Mouse (Mus musculus) limb, embryonic 10.5 days (tissue): ENCODE measurements around the gene Cc2d2b. TPM values are rescaled to one million over a fixed set of nuclear protein-coding genes. Genes with fewer than 3 reads are reported as not detected.

Source experiments
- DNase-seq: peaks from one replicate; pipeline ENCODE4 v3.0.0-alpha.2; 2017; ENCODE audit warnings: low spot score
- H3K27ac ChIP-seq: fragments of 300-500 bp; sonication (generic); 2 replicates; pipeline ENCODE4 v1.5.1; 2016; ENCODE audit warnings: mild to moderate bottlenecking
- H3K27me3 ChIP-seq: fragments of 300-500 bp; sonication (generic); 2 replicates; pipeline ENCODE4 v1.6.1; 2016; ENCODE audit warnings: low read depth, mild to moderate bottlenecking; ENCODE audit not compliant: poor library complexity, severe bottlenecking
- H3K36me3 ChIP-seq: fragments of 300-500 bp; sonication (generic); 2 replicates; pipeline ENCODE4 v1.6.1; 2016; ENCODE audit warnings: mild to moderate bottlenecking, moderate library complexity
- H3K4me1 ChIP-seq: fragments of 300-500 bp; sonication (generic); 2 replicates; pipeline ENCODE4 v1.6.1; 2016
- H3K4me3 ChIP-seq: fragments of 300-500 bp; sonication (generic); 2 replicates; pipeline ENCODE4 v1.5.1; 2016; ENCODE audit warnings: mild to moderate bottlenecking, moderate library complexity
- H3K9me3 ChIP-seq: fragments of 300-500 bp; sonication (generic); replicated peaks from 2 replicates; pipeline ENCODE4 v1.6.1; 2016; ENCODE audit warnings: mild to moderate bottlenecking
- WGBS: fragments of 180-500 bp; shearing (Covaris S2); methylation state at CpG from one replicate; pipeline ENCODE4 v1.1.7; 2016; 5-methylcytosine and 5-hydroxymethylcytosine counted together
- polyA plus RNA-seq: library from polyadenylated mRNA; unstranded; fragments of >200 nt; fragmentation: Nextera tagmentation; extraction: Ambion mirVana; gene quantifications from 2 replicates; pipeline ENCODE4 v1.2.1, GENCODE M21; 2016

The Cc2d2b gene
- polyA plus RNA-seq, 1 experiment from 2014 or later: 0.29 TPM

DNA sequence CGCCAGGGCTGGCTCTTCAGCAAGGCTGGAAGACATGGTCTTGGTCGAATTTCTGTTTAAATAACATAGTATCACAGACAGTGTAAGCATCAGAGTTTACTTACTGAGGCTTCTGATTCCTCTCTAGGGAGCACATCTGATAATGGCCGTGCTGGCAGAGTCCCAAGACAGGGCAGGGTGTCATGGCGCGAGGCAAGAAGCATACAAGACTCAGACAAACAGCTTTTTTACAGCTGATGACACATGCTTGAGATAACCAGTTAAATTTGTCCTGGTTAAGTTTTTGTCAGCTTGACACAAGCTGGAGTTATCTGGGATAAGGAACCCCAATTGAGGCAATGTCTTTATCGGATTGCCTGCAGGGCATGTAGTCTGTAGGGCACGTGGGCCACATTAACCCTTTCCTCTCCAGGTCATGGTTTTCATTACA lies 20.8 kb downstream of the Cc2d2b start:
- no peak for DNase-seq
- Histone ChIP-seq H3K4me3 (no peak overlapping the region), H3K27me3 (no peaks in the 10 kb centered on the region), H3K4me1 (no peaks in the 10 kb centered on the region), H3K27ac (no peak overlapping the region), H3K9me3 (no peaks in the 10 kb centered on the region), H3K36me3 (no peaks in the 10 kb centered on the region)
- 65% methylated on average over 7 of the region's 7 CpGs for whole genome bisulfite sequencing

DNA sequence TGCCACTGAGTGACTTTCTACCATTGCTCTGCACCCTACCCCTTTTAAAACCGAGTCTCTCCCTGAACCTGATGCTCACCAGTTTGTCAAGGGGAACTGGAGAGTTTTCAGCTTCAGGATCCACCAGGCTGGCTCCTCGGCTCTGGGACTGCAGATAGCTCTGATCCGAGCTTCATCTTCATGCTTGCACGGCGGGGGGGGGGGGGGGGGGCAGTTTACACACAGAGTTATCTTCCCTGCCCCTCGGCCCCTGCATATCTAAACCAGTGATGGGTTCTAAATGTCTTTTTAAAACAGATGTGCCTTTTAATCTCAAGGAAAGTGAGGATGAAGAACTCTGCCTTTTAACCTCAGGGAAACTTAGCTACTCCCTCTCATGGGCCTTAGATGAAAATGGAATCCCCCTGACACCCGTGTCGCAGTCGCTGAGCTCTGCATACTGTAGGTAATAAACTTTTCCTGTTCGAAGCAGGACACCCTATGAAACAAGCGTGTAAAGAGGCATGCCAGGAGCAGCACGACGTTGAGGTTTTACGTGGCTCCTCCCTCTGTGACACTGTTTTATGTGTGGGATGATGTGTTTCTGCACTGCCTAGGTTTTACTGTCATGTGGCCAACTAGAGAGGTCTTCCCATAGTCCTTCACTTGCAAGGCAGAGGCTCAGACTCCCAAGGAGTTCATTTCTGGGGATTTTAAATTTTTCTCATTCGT lies 39.6 kb downstream of the Cc2d2b start:
- WGBS: 76% methylated on average over 15 of the region's 15 CpGs
- no peaks in the 10 kb centered on the region for H3K9me3 ChIP-seq
- H3K36me3 ChIP-seq: no peaks in the 10 kb centered on the region
- H3K4me1 ChIP-seq: 0 out of 2 replicates have a peak, but pooled peaks cover 4% of the 10 kb centered on the region
- H3K27me3 ChIP-seq: no peaks in the 10 kb centered on the region
- DNase-seq: no peak
- H3K4me3 ChIP-seq: no peak overlapping the region
- H3K27ac ChIP-seq: no peak overlapping the region

DNA sequence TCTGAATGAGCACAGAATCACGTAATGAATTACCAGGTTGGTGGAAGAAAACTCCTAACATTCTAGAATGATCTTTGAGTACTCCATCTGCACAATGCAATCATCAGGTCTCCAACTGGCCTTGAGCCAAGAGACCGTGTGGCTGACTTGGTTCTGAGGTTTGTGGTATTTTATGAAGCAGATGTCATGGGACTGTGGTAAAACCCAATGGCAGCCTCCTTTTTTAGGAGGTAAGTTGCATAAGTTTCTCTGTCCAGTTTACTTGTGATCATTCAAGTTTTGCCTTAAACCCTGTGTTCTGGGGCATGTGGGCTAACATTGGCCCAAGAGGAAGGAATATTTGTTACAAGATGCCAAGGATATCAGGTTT lies 40.1 kb downstream of the Cc2d2b start:
- H3K9me3 ChIP-seq: no peaks in the 10 kb centered on the region
- 0 out of 2 replicates have a peak, but pooled peaks cover 4% of the 10 kb centered on the region for H3K4me1 ChIP-seq
- H3K36me3 ChIP-seq: no peaks in the 10 kb centered on the region
- H3K27ac ChIP-seq: no peak overlapping the region
- WGBS: 90% methylated on average over 2 of the region's 2 CpGs
- H3K27me3 ChIP-seq: no peaks in the 10 kb centered on the region
- no peak for DNase-seq
- H3K4me3 ChIP-seq: no peak overlapping the region

DNA sequence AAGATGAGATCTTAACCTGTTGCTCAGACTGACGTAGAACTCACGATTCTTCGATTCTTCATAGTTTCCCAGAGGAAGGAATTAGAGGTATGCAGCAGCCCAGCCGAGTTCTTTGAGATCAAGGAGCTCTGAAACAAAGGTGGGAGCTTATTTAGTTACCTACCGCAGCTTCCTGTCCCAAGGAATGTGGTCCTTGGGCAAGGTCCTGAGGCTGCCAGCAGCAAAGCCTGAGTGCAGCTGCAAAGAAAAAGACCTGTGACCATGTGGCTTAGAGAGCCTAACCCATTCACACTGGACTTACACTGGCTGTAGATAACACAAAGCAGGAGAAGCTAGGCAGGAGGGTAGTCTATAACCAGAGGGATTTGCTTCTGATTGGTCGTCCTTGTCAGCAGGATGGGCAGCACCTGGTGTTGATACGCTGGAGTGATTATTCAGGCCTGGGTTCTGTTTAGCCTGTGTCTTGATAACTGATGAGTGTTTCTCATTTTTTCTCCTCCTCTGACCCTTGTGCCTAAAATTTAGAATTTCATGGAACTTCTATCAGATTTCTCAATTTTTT lies 56.7 kb downstream of the Cc2d2b start:
- Histone ChIP-seq H3K27ac (no peak overlapping the region), H3K4me3 (no peak overlapping the region), H3K36me3 (no peaks in the 10 kb centered on the region), H3K27me3 (no peaks in the 10 kb centered on the region), H3K9me3 (no peaks in the 10 kb centered on the region), H3K4me1 (peaks cover 8% of the 10 kb centered on the region; the same call in 1 of the 2 replicates)
- 49% methylated on average over 7 of the region's 7 CpGs for WGBS
- no peak for DNase-seq

DNA sequence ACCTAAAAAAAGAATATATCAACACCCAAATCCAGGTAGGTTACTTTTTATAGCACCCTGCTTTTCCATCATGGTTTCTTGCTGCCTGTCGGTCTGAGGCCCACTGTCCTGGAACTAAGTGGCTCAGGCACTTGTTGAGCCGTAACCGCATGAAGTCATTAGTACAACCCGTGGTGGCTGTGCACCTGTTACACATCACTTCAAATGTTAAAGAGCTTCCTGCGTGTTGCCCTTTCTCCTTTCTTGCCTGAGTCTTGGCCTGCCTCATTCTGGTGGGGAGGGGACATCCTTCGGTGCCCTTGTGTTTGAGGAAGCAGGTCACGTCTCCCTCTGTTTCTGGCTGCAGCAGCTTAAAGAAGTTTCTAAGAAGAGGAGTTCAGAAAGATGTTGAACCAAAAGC lies 61.3 kb downstream of the Cc2d2b start:
- H3K27ac ChIP-seq: no peak overlapping the region
- H3K36me3 ChIP-seq: no peaks in the 10 kb centered on the region
- 86% methylated on average over 7 of the region's 7 CpGs for WGBS
- no peaks in the 10 kb centered on the region for H3K9me3 ChIP-seq
- H3K4me3 ChIP-seq: no peak overlapping the region
- H3K27me3 ChIP-seq: no peaks in the 10 kb centered on the region
- DNase-seq: no peak
- peaks cover 6% of the 10 kb centered on the region; the same call in 1 of the 2 replicates for H3K4me1 ChIP-seq

DNA sequence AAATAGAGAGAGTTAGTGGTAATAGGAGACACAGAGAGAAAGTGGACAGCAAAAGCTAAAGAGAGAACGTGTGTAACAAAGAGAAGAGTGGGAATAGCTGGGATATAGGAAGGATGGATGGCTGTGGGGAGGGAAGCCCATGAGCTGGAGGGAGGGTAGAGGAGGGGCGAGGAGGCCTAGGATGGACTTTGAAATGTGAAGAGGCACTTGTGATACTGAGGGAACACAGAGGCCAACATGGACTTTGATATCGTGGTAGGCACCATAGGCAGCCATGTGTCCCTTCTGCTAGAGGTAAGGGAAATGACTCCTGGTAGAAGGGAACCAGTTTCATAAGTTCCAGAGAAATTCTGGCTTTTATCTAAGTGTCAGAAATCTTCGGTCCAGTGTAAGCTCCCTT lies 63.3 kb downstream of the Cc2d2b start:
- Histone ChIP-seq H3K27me3 (no peaks in the 10 kb centered on the region), H3K27ac (no peak overlapping the region), H3K9me3 (no peaks in the 10 kb centered on the region), H3K4me3 (no peak overlapping the region), H3K36me3 (no peaks in the 10 kb centered on the region), H3K4me1 (no peaks in the 10 kb centered on the region)
- WGBS: 85% methylated on average over 4 of the region's 4 CpGs
- no peak for DNase-seq

DNA sequence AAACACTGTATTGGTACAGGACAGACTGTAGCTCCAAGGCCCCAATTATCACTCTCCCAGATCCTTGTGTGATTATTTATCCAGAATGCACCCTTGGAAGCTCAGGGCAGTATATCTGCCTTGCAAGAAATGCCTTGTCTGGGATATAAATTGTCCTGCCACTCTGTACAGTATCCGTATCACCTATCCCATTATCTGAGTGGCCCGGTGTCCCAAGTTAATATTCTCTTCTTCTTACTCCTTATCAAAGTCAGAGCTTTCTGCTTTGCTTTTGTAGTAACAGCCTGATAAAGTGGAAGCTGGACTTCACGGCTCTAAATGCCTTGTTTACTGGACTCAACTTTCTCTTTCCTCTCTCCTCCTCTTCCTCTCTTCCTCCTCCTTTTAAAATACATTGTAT lies 64.2 kb downstream of the Cc2d2b start:
- 80% methylated on average over 3 of the region's 3 CpGs for WGBS
- Histone ChIP-seq H3K4me3 (no peak overlapping the region), H3K36me3 (no peaks in the 10 kb centered on the region), H3K27ac (no peak overlapping the region), H3K9me3 (no peaks in the 10 kb centered on the region), H3K4me1 (no peaks in the 10 kb centered on the region), H3K27me3 (no peaks in the 10 kb centered on the region)
- DNase-seq: no peak

DNA sequence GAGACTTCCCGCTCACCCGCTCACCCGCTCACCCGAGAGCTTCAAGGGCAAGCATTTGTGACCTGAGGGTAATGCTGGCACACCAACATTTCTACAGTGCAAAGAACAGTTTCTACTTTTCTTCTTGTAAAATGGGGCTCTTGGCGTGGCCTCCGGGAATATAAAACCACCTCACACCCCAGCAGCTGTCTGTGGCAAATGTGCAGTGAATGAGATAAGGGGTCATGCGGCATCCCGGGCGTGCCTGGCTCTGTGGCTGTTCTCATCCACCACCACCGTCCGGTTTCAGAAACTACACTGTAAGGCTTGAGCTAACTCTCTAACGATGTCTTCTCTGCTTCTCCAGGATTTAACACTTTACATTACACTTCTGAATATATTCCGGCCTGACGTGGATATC lies 64.8 kb downstream of the Cc2d2b start:
- no peak overlapping the region for H3K4me3 ChIP-seq
- H3K4me1 ChIP-seq: no peaks in the 10 kb centered on the region
- no peaks in the 10 kb centered on the region for H3K27me3 ChIP-seq
- WGBS: 72% methylated on average over 14 of the region's 14 CpGs
- H3K27ac ChIP-seq: no peak overlapping the region
- no peak for DNase-seq
- no peaks in the 10 kb centered on the region for H3K36me3 ChIP-seq
- H3K9me3 ChIP-seq: no peaks in the 10 kb centered on the region

DNA sequence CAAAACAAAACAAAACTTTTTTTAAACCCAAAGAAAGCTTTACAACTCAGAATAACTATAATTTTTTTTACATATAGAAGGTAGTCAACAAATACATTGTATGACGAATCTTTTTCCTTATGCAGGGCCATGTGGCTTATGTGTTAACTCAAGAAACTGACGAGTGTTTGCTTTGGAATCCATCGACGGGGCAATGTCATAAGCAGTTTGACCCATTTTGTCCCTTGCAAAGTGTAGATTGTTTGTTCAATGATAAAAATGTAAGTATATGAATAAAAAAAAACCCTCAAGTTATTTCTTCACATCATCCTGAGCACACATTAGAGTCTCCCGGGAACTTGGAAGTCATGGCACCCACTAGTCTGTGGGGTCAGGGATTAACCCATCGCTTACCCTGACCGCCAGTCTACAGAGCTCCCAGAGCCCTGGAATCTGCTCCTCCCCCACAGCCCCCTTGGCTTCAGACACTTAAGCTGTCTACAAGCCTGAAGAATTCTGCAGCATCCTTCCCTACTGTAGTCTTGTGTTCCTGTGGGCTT lies 67.2 kb downstream of the Cc2d2b start:
- Histone ChIP-seq H3K4me1 (no peaks in the 10 kb centered on the region), H3K36me3 (no peaks in the 10 kb centered on the region), H3K4me3 (no peak overlapping the region), H3K27me3 (no peaks in the 10 kb centered on the region), H3K9me3 (no peaks in the 10 kb centered on the region), H3K27ac (no peak overlapping the region)
- no peak for DNase-seq
- WGBS: 91% methylated on average over 7 of the region's 7 CpGs

DNA sequence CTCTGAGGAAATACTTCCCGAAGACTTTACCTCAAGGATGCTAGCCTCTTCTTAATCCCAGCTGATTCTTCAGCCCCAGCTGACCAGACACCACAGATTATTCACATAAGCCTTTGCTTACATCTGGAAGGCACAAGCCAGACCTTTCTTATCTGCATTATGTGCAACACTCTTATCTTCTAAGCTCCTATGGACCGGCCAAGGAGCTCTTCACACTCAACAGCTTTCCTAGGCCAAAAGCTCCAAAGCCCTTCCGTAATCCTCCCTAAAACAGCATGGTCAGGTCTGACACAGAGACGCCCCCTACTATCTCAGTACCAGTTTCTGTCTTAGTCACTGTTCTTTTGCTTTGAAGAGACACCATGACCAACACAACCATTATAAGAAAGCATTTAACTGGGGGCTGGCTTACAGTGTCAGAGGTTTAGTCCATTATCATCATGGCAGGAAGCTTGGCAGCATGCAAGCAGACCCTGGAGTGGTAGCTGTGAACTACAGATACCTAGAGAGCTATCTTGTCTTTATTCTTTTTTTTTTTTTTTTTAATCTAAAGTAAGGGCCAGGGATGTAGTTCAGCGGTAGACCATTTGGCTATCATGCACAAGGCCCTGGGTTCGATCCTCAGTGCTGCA lies 69.5 kb downstream of the Cc2d2b start:
- Histone ChIP-seq H3K4me3 (no peak overlapping the region), H3K27ac (no peak overlapping the region), H3K9me3 (no peaks in the 10 kb centered on the region), H3K27me3 (no peaks in the 10 kb centered on the region), H3K4me1 (no peaks in the 10 kb centered on the region), H3K36me3 (no peaks in the 10 kb centered on the region)
- DNase-seq: no peak
- 87% methylated on average over 6 of the region's 6 CpGs for WGBS

DNA sequence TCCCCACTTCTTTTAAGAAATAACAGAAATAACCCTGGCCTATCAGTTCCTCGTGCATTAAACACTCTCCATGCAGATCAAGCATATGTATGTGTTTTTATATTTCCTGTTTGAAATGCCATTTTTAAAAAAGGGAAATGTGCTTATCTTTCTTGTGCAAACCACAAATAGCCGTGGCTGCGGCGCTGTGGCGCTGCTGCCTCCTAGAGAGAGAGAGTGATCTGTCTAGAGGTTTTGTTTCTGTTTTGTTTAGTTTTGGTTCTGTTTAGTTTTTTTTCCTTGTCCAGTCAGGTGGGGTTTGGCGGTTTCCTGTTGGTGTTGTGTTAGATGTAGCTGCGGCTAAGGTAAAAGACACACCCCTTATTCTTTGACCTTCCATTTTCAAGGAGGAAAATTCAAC lies 70.2 kb downstream of the Cc2d2b start:
- WGBS: 84% methylated on average over 7 of the region's 7 CpGs
- no peaks in the 10 kb centered on the region for H3K4me1 ChIP-seq
- no peak overlapping the region for H3K27ac ChIP-seq
- DNase-seq: no peak
- H3K36me3 ChIP-seq: no peaks in the 10 kb centered on the region
- no peaks in the 10 kb centered on the region for H3K9me3 ChIP-seq
- no peak overlapping the region for H3K4me3 ChIP-seq
- H3K27me3 ChIP-seq: no peaks in the 10 kb centered on the region

DNA sequence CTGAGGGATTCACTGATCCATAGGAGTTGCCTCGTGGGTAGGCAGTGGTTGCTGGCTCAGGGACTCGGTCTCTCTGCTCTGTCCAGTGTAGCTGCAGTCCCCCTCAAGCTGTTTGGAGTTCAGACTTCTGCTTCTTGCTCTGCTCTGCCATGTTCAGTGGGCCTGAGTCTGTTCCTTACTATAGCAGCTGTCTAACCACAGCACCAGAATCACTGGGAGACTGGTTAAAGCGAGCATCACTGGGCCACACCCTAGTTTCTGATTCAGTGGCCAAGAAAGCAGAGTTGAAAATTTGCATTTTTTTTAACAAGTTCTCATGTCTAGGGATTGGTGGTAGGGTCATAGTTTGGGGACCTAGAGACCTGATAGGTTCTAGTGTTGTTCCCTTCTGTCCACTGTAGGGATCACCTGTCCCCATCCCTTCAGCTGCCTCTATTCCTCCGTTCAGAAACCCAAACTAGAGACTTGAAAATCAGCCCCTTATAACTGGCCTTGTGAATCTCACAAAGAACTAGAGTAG lies 72.8 kb downstream of the Cc2d2b start:
- 80% methylated on average over 4 of the region's 4 CpGs for WGBS
- DNase-seq: no peak
- no peaks in the 10 kb centered on the region for H3K27me3 ChIP-seq
- no peaks in the 10 kb centered on the region for H3K36me3 ChIP-seq
- no peaks in the 10 kb centered on the region for H3K4me1 ChIP-seq
- no peak overlapping the region for H3K4me3 ChIP-seq
- H3K9me3 ChIP-seq: no peaks in the 10 kb centered on the region
- no peak overlapping the region for H3K27ac ChIP-seq

DNA sequence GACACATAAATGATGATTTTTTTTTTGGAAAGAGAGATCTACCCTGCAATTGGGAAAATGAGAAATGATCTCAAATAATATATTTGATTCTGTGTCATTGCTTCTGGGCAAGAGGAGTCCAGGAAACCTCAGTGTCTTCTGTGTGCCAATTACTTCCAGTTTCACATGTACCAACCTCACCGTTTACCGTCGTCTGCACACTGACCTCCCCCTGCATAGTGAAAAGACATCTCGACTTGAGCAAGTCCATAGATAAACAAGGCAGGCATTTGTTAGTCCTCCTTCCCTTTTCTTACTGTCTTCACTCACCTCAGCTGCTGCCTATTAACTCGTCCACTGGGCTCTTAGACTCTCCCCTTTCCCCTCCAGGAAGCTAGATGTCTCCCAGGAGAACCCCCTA lies 77.1 kb downstream of the Cc2d2b start:
- H3K27me3 ChIP-seq: no peaks in the 10 kb centered on the region
- no peak overlapping the region for H3K27ac ChIP-seq
- peaks cover 7% of the 10 kb centered on the region for H3K4me1 ChIP-seq
- 74% methylated on average over 5 of the region's 5 CpGs for WGBS
- H3K36me3 ChIP-seq: no peaks in the 10 kb centered on the region
- H3K9me3 ChIP-seq: no peaks in the 10 kb centered on the region
- DNase-seq: no peak
- H3K4me3 ChIP-seq: no peak overlapping the region
